Mouse (Mus musculus): ENCODE data around the gene Hist1h2bk.
A peak's percentile ranks its signal among the peaks of the same experiment; 100 is the strongest.

The Hist1h2bk gene

GRCm38 (mm10) chr13:22035267-22036148, at the start of gene Hist1h2bk, which contains the start of gene Hist1h2ah:
TSS of gene Hist1h2bk (plus strand) at chr13:22035870.
TSS of gene Hist1h2ah (minus strand) at chr13:22035568.
- peak; percentile 89 to 90 for DNase-seq (ENCODE audit: low spot score in 2 of 2)

- DNase-seq (ENCODE audit: low spot score in 2 of 2) = no peak
Observed at GRCm38 (mm10) chr13:21992550-21992949, 43.1 kb upstream of the Hist1h2bk start.

GRCm38 (mm10) chr13:21993957-21994738, 41.5 kb upstream of the Hist1h2bk start:
- peak in 1 of 2 experiments; percentile 13 for DNase-seq (ENCODE audit: low spot score in 2 of 2)

- DNase-seq (ENCODE audit: low spot score in 2 of 2) = no peak
Observed at GRCm38 (mm10) chr13:21994896-21995295, 40.8 kb upstream of the Hist1h2bk start.

GRCm38 (mm10) chr13:21995331-21995914, 40.2 kb upstream of the Hist1h2bk start:
- no peak for DNase-seq (ENCODE audit: low spot score in 2 of 2)

GRCm38 (mm10) chr13:21996101-21996839, 39.4 kb upstream of the Hist1h2bk start:
- no peak for DNase-seq (ENCODE audit: low spot score in 2 of 2)

- DNase-seq (ENCODE audit: low spot score in 2 of 2) = no peak
Observed at GRCm38 (mm10) chr13:21996840-21997185, 38.9 kb upstream of the Hist1h2bk start.

- no peak for DNase-seq (ENCODE audit: low spot score in 2 of 2)
Observed at GRCm38 (mm10) chr13:21997201-21997820, 38.4 kb upstream of the Hist1h2bk start.

- no peak for DNase-seq (ENCODE audit: low spot score in 2 of 2)
Observed at GRCm38 (mm10) chr13:21997821-21998220, 37.8 kb upstream of the Hist1h2bk start.

- DNase-seq (ENCODE audit: low spot score in 2 of 2) = no peak
Observed at GRCm38 (mm10) chr13:21998412-21998811, 37.3 kb upstream of the Hist1h2bk start.

- DNase-seq (ENCODE audit: low spot score in 2 of 2) = no peak
Observed at GRCm38 (mm10) chr13:21999147-21999546, 36.5 kb upstream of the Hist1h2bk start.

- no peak for DNase-seq (ENCODE audit: low spot score in 2 of 2)
Observed at GRCm38 (mm10) chr13:22001346-22001745, 34.3 kb upstream of the Hist1h2bk start.

GRCm38 (mm10) chr13:22001823-22002222, 33.8 kb upstream of the Hist1h2bk start:
- DNase-seq (ENCODE audit: low spot score in 2 of 2) = no peak

- DNase-seq (ENCODE audit: low spot score in 2 of 2) = peak in 1 of 2 experiments; percentile 19
Observed at GRCm38 (mm10) chr13:22005605-22006333, 29.9 kb upstream of the Hist1h2bk start.

GRCm38 (mm10) chr13:22006334-22007120, 29.1 kb upstream of the Hist1h2bk start:
- no peak for DNase-seq (ENCODE audit: low spot score in 2 of 2)

- no peak for DNase-seq (ENCODE audit: low spot score in 2 of 2)
Observed at GRCm38 (mm10) chr13:22007121-22007510, 28.6 kb upstream of the Hist1h2bk start.

- no peak for DNase-seq (ENCODE audit: low spot score in 2 of 2)
Observed at GRCm38 (mm10) chr13:22007872-22008271, 27.8 kb upstream of the Hist1h2bk start.

GRCm38 (mm10) chr13:22008707-22009106, 27.0 kb upstream of the Hist1h2bk start:
- DNase-seq (ENCODE audit: low spot score in 2 of 2) = no peak

GRCm38 (mm10) chr13:22009642-22010041, 26.0 kb upstream of the Hist1h2bk start, which contains the start of gene Prss16:
TSS of gene Prss16 (minus strand) at chr13:22009742.
- DNase-seq (ENCODE audit: low spot score in 2 of 2) = no peak
